In genomic region chr12:86110637-86111036, GRCm38 (mm10) we compare ENCODE assay signal across 11 mouse cellular contexts. TPM values are rescaled to one million over a fixed set of nuclear protein-coding genes. Genes with fewer than 3 reads are reported as not detected.
DNase-seq lines count a peak whose midpoint lies in the region; ATAC-seq and TF ChIP-seq lines count a peak whose summit lies in the region.
"Had no signal": no experiment of that assay in that cellular context is flagged by ENCODE, and none has a peak within 500 bp of the region (broad histone marks: within the 10 kb centered on the region; RNA-seq: fewer than 3 reads in every experiment).

No protein-coding gene starts in this region.

- DNase-seq in heart, postnatal 0 days (ENCODE audit: low spot score) = no peak
- no peak for DNase-seq in heart, adult 11 months
- no peak for DNase-seq in midbrain, postnatal 0 days (ENCODE audit: low spot score)
- DNase-seq in thymus, postnatal 36 days = peak; percentile 20
- DNase-seq in T-cell, adult 2 months (ENCODE audit: low spot score) = no peak
- DNase-seq: liver, embryonic 13.5 days had no signal

- peaks cover 2% of the 10 kb centered on the region; the same call in 1 of the 2 replicates for H3K4me1 ChIP-seq in heart, postnatal 0 days (ENCODE audit: control insufficient read depth, insufficient read depth)
- no peaks in the 10 kb centered on the region for H3K4me1 ChIP-seq in midbrain, postnatal 0 days (ENCODE audit: insufficient read depth, low read length)
- no peaks in the 10 kb centered on the region for H3K4me1 ChIP-seq in midbrain, embryonic 16.5 days (ENCODE audit: control insufficient read depth, insufficient read depth, low read length)
- H3K4me1 ChIP-seq in cortical plate, adult 2 months (ENCODE audit: control insufficient read depth, insufficient read depth, low read length) = no peaks in the 10 kb centered on the region
- H3K4me1 ChIP-seq: liver, embryonic 13.5 days had no signal

- H3K4me2 ChIP-seq in heart, postnatal 0 days (ENCODE audit: low read depth, low read length) = no peak overlapping the region
- H3K4me2 ChIP-seq in midbrain, postnatal 0 days (ENCODE audit: low read depth, low read length, poor library complexity, severe bottlenecking) = no peak overlapping the region
- no peak overlapping the region for H3K4me2 ChIP-seq in midbrain, embryonic 16.5 days (ENCODE audit: low read length)
- H3K4me2 ChIP-seq: hindbrain, embryonic 14.5 days; liver, embryonic 13.5 days; neural tube, embryonic 12.5 days had no signal

- no peaks in the 10 kb centered on the region for H3K9me3 ChIP-seq in heart, postnatal 0 days (replicated peaks; ENCODE audit: control insufficient read depth, low read length)
- H3K9me3 ChIP-seq in midbrain, postnatal 0 days (ENCODE audit: low read length) = no peaks in the 10 kb centered on the region
- no peaks in the 10 kb centered on the region for H3K9me3 ChIP-seq in midbrain, embryonic 16.5 days (replicated peaks; ENCODE audit: control insufficient read depth, low read length, poor library complexity, severe bottlenecking)
- H3K9me3 ChIP-seq: liver, embryonic 13.5 days; neural tube, embryonic 12.5 days had no signal

- TF ChIP-seq EP300 in heart, postnatal 0 days (IDR thresholded peaks at IDR 0.05; ENCODE audit: low read depth) = no peak

- peak; percentile 63 for TF ChIP-seq CTCF in heart, postnatal 0 days (IDR thresholded peaks at IDR 0.05; ENCODE audit: low read depth)
- peak; percentile 63 for TF ChIP-seq CTCF in midbrain, postnatal 0 days (IDR thresholded peaks at IDR 0.05)
- TF ChIP-seq CTCF in cortical plate, adult 2 months (IDR thresholded peaks at IDR 0.05; ENCODE audit: extremely low read depth, insufficient read depth, low read length) = peak; percentile 8; the same call in 1 of the 2 replicates

- TF ChIP-seq POLR2A in cortical plate, adult 2 months (IDR thresholded peaks at IDR 0.05; ENCODE audit: extremely low read depth, insufficient read depth, low read length) = no peak

- H3K36me3 ChIP-seq in heart, postnatal 0 days (replicated peaks; ENCODE audit: control insufficient read depth, insufficient read depth, low read length) = 0 out of 2 replicates have a peak, but pooled peaks cover 8% of the 10 kb centered on the region
- H3K36me3 ChIP-seq in midbrain, postnatal 0 days (ENCODE audit: insufficient read depth, low read length) = no peaks in the 10 kb centered on the region
- H3K36me3 ChIP-seq in midbrain, embryonic 16.5 days (ENCODE audit: control insufficient read depth, insufficient read depth, low read length) = no peaks in the 10 kb centered on the region; the same call in 1 of the 2 replicates
- H3K36me3 ChIP-seq: liver, embryonic 13.5 days had no signal

- H3K27ac ChIP-seq in heart, postnatal 0 days (ENCODE audit: low read depth) = no peak overlapping the region
- H3K27ac ChIP-seq in midbrain, postnatal 0 days (ENCODE audit: low read depth, low read length) = no peak overlapping the region
- H3K27ac ChIP-seq in midbrain, embryonic 16.5 days (ENCODE audit: low read length) = no peak overlapping the region
- H3K27ac ChIP-seq in cortical plate, adult 2 months (ENCODE audit: insufficient read depth, low read length) = no peak overlapping the region
- H3K27ac ChIP-seq: hindbrain, embryonic 14.5 days; liver, embryonic 13.5 days; neural tube, embryonic 12.5 days had no signal

- WGBS in heart, postnatal 0 days = 94% methylated on average over 2 of the region's 2 CpGs
- WGBS in midbrain, postnatal 0 days = 96% methylated on average over 2 of the region's 2 CpGs
- 91% methylated on average over 2 of the region's 2 CpGs for whole genome bisulfite sequencing in midbrain, embryonic 16.5 days

- no peaks in the 10 kb centered on the region for H3K27me3 ChIP-seq in heart, postnatal 0 days (ENCODE audit: control insufficient read depth, insufficient read depth, low read length)
- H3K27me3 ChIP-seq in midbrain, postnatal 0 days (ENCODE audit: insufficient read depth, low read length) = no peaks in the 10 kb centered on the region
- no peaks in the 10 kb centered on the region for H3K27me3 ChIP-seq in midbrain, embryonic 16.5 days (ENCODE audit: control insufficient read depth, insufficient read depth, low read depth, low read length)
- H3K27me3 ChIP-seq: liver, embryonic 13.5 days; neural tube, embryonic 12.5 days had no signal

- ATAC-seq in heart, postnatal 0 days (ENCODE audit: insufficient read depth, low read depth) = no peak
- no peak for ATAC-seq in midbrain, postnatal 0 days (ENCODE audit: low FRiP score)
- no peak for ATAC-seq in midbrain, embryonic 16.5 days
- no peak for ATAC-seq in erythroid progenitor cell, adult 5-6 weeks (replicated peaks; ENCODE audit: low FRiP score, poor library complexity, severe bottlenecking)

- H3K4me3 ChIP-seq in heart, postnatal 0 days (ENCODE audit: low read depth, low read length) = no peak overlapping the region
- no peak overlapping the region for H3K4me3 ChIP-seq in midbrain, postnatal 0 days (ENCODE audit: low read depth, low read length)
- H3K4me3 ChIP-seq in midbrain, embryonic 16.5 days (ENCODE audit: low read depth, low read length) = no peak overlapping the region
- no peak overlapping the region for H3K4me3 ChIP-seq in cortical plate, adult 2 months (ENCODE audit: insufficient read depth, low read length)
- H3K4me3 ChIP-seq: liver, embryonic 13.5 days; neural tube, embryonic 12.5 days had no signal

- H3K9ac ChIP-seq in heart, postnatal 0 days (replicated peaks; ENCODE audit: low read depth, low read length) = no peak overlapping the region
- no peak overlapping the region for H3K9ac ChIP-seq in midbrain, postnatal 0 days (replicated peaks; ENCODE audit: low read length, poor library complexity, severe bottlenecking)
- no peak overlapping the region for H3K9ac ChIP-seq in midbrain, embryonic 16.5 days (ENCODE audit: low read depth, low read length)
- H3K9ac ChIP-seq: hindbrain, embryonic 14.5 days; liver, embryonic 13.5 days; neural tube, embryonic 12.5 days had no signal

RNA-seq across cellular contexts. Expression of gene Ift43, which starts 28.3 kb away (rescaled TPM):
- 10.8 and 65.6 TPM in 2 replicates for total RNA-seq in heart, postnatal 0 days (2014; rRNA removed; ENCODE audit: low replicate concordance)
- polyA plus RNA-seq in heart, postnatal 0 days (2015; fragmentation: Nextera tagmentation; extraction: Ambion mirVana) = 101 and 102 TPM in 2 replicates
- 11.9 and 13.7 TPM in 2 replicates for total RNA-seq in midbrain, postnatal 0 days (2014; rRNA removed)
- polyA plus RNA-seq in midbrain, postnatal 0 days (2015; fragmentation: Nextera tagmentation; extraction: Ambion mirVana) = 29.7 and 30.0 TPM in 2 replicates
- polyA plus RNA-seq in midbrain, embryonic 16.5 days (2015; fragmentation: Nextera tagmentation; extraction: Ambion mirVana) = 36.4 and 43.1 TPM in 2 replicates
- 22.1 and 26.2 TPM in 2 replicates for polyA plus RNA-seq in cortical plate, adult 2 months (2012; rRNA removed)
- total RNA-seq in erythroid progenitor cell, adult 5-6 weeks (2015; ENCODE audit: low replicate concordance) = not detected in 2 replicates
- not detected in 2 replicates for total RNA-seq in erythroid progenitor cell, adult 5-6 weeks (2017; ENCODE audit: low replicate concordance)

RNA-seq across cellular contexts. Expression of gene Tgfb3, which starts 31.8 kb away (rescaled TPM):
- 14.2 and 21.9 TPM in 2 replicates for total RNA-seq in heart, postnatal 0 days (2014; rRNA removed; ENCODE audit: low replicate concordance)
- polyA plus RNA-seq in heart, postnatal 0 days (2015; fragmentation: Nextera tagmentation; extraction: Ambion mirVana) = 12.1 and 12.7 TPM in 2 replicates
- total RNA-seq in midbrain, postnatal 0 days (2014; rRNA removed) = 3.3 and 3.6 TPM in 2 replicates
- 3.7 and 4.4 TPM in 2 replicates for polyA plus RNA-seq in midbrain, postnatal 0 days (2015; fragmentation: Nextera tagmentation; extraction: Ambion mirVana)
- polyA plus RNA-seq in midbrain, embryonic 16.5 days (2015; fragmentation: Nextera tagmentation; extraction: Ambion mirVana) = 4.0 and 4.1 TPM in 2 replicates
- polyA plus RNA-seq in cortical plate, adult 2 months (2012; rRNA removed) = 10.0 and 10.5 TPM in 2 replicates
- total RNA-seq in erythroid progenitor cell, adult 5-6 weeks (2015; ENCODE audit: low replicate concordance) = not detected in 2 replicates
- not detected in 2 replicates for total RNA-seq in erythroid progenitor cell, adult 5-6 weeks (2017; ENCODE audit: low replicate concordance)

Comparison
In these comparisons a context has a peak if more than half of its experiments do, and no peak if none do; other contexts are left out.
1. DNase-seq: peak in thymus, postnatal 36 days (2 of 2); none in heart, postnatal 0 days (single experiment), heart, adult 11 months (single experiment), midbrain, postnatal 0 days (single experiment) and T-cell, adult 2 months (single experiment).
2. CTCF ChIP-seq: peak in every context shown above with its lines; median percentile 63 in heart, postnatal 0 days; 63 in midbrain, postnatal 0 days; 8 in cortical plate, adult 2 months.